Comparison of ENCODE assay signal across 14 mouse cellular contexts in genomic region chr12:86772551-86772950, GRCm38 (mm10). TPM values are rescaled to one million over a fixed set of nuclear protein-coding genes. Genes with fewer than 3 reads are reported as not detected.
A peak's percentile ranks its signal among the peaks of the same experiment; 100 is the strongest.
DNase-seq lines count a peak whose midpoint lies in the region; ATAC-seq and TF ChIP-seq lines count a peak whose summit lies in the region.
"Had no signal": no experiment of that assay in that cellular context is flagged by ENCODE, and none has a peak within 500 bp of the region (broad histone marks: within the 10 kb centered on the region; RNA-seq: fewer than 3 reads in every experiment).

No protein-coding gene starts in this region.

- DNase-seq in hindbrain, embryonic 14.5 days (ENCODE audit: low spot score): no peak
- peak; percentile 50 for DNase-seq in midbrain, embryonic 14.5 days
- no peak for DNase-seq in adipocyte (ENCODE audit: low spot score)
- no peak for DNase-seq in frontal cortex, postnatal 25 days (ENCODE audit: low spot score in 2 of 2)

- 11% methylated on average over 2 of the region's 3 CpGs for WGBS in forebrain, embryonic 12.5 days
- 21% methylated on average over 3 of the region's 3 CpGs for WGBS in hindbrain, embryonic 14.5 days
- WGBS in midbrain, embryonic 14.5 days: 23% methylated on average over 3 of the region's 3 CpGs
- 50% methylated on average over 3 of the region's 3 CpGs for WGBS in heart, embryonic 12.5 days

- no peaks in the 10 kb centered on the region for H3K27me3 ChIP-seq in ES-Bruce4 (ENCODE audit: control insufficient read depth, insufficient read depth, low read length, poor library complexity, severe bottlenecking)
- H3K27me3 ChIP-seq in forebrain, embryonic 12.5 days: no peaks in the 10 kb centered on the region; the same call in 1 of the 2 replicates
- H3K27me3 ChIP-seq in hindbrain, embryonic 14.5 days (ENCODE audit: control insufficient read depth, insufficient read depth, low read length): no peaks in the 10 kb centered on the region
- H3K27me3 ChIP-seq in midbrain, embryonic 14.5 days (ENCODE audit: control insufficient read depth, insufficient read depth, low read length): no peaks in the 10 kb centered on the region
- no peaks in the 10 kb centered on the region for H3K27me3 ChIP-seq in heart, embryonic 12.5 days (replicated peaks)
- H3K27me3 ChIP-seq: embryonic facial prominence, embryonic 13.5 days; limb, embryonic 15.5 days had no signal

- H3K4me1 ChIP-seq in ES-Bruce4 (ENCODE audit: control insufficient read depth, insufficient read depth, low read length): peaks cover 19% of the 10 kb centered on the region
- peaks cover 34% of the 10 kb centered on the region for H3K4me1 ChIP-seq in forebrain, embryonic 12.5 days
- peaks cover 12% of the 10 kb centered on the region for H3K4me1 ChIP-seq in hindbrain, embryonic 14.5 days (replicated peaks; ENCODE audit: control insufficient read depth, insufficient read depth, low read length)
- peaks cover 17% of the 10 kb centered on the region for H3K4me1 ChIP-seq in midbrain, embryonic 14.5 days (ENCODE audit: control insufficient read depth, insufficient read depth, low read length)
- H3K4me1 ChIP-seq in heart, embryonic 12.5 days (replicated peaks): peaks cover 24% of the 10 kb centered on the region

- 0 out of 2 replicates have a peak overlapping the region, but pooled peaks have one; percentile 39 for H3K27ac ChIP-seq in ES-Bruce4 (ENCODE audit: insufficient read depth, low read length)
- peak overlapping the region; percentile 54; the same call in 1 of the 2 replicates for H3K27ac ChIP-seq in forebrain, embryonic 12.5 days
- H3K27ac ChIP-seq in hindbrain, embryonic 14.5 days: 0 out of 2 replicates have a peak overlapping the region, but pooled peaks have one; percentile 51
- H3K27ac ChIP-seq in midbrain, embryonic 14.5 days (replicated peaks; ENCODE audit: low read depth, low read length): peak overlapping the region; percentile 23
- no peak overlapping the region for H3K27ac ChIP-seq in heart, embryonic 12.5 days (ENCODE audit: poor library complexity, severe bottlenecking)

- H3K36me3 ChIP-seq in ES-Bruce4 (ENCODE audit: control insufficient read depth, insufficient read depth, low read length, poor library complexity, severe bottlenecking): no peaks in the 10 kb centered on the region
- H3K36me3 ChIP-seq in forebrain, embryonic 12.5 days (replicated peaks): no peaks in the 10 kb centered on the region
- no peaks in the 10 kb centered on the region for H3K36me3 ChIP-seq in hindbrain, embryonic 14.5 days (replicated peaks; ENCODE audit: control insufficient read depth, insufficient read depth)
- no peaks in the 10 kb centered on the region for H3K36me3 ChIP-seq in midbrain, embryonic 14.5 days (ENCODE audit: control insufficient read depth, insufficient read depth, low read length)
- H3K36me3 ChIP-seq in heart, embryonic 12.5 days: no peaks in the 10 kb centered on the region
- H3K36me3 ChIP-seq: embryonic facial prominence, embryonic 13.5 days; limb, embryonic 15.5 days had no signal

- no peak for TF ChIP-seq CTCF in ES-Bruce4 (IDR thresholded peaks at IDR 0.05; ENCODE audit: low read depth, low read length)

- no peak overlapping the region for H3K4me3 ChIP-seq in ES-Bruce4 (ENCODE audit: low read depth, low read length)
- H3K4me3 ChIP-seq in forebrain, embryonic 12.5 days (replicated peaks): no peak overlapping the region
- no peak overlapping the region for H3K4me3 ChIP-seq in hindbrain, embryonic 14.5 days (replicated peaks; ENCODE audit: low read length)
- H3K4me3 ChIP-seq in midbrain, embryonic 14.5 days (replicated peaks; ENCODE audit: low read depth, low read length): no peak overlapping the region
- H3K4me3 ChIP-seq in heart, embryonic 12.5 days: no peak overlapping the region
- H3K4me3 ChIP-seq: embryonic facial prominence, embryonic 13.5 days; heart, adult 2 months; limb, embryonic 15.5 days had no signal

- no peak for TF ChIP-seq EP300 in ES-Bruce4 (IDR thresholded peaks at IDR 0.05; ENCODE audit: insufficient read depth, low read depth, low read length)

- no peak overlapping the region for H3K4me2 ChIP-seq in forebrain, embryonic 12.5 days
- no peak overlapping the region for H3K4me2 ChIP-seq in hindbrain, embryonic 14.5 days (replicated peaks)
- H3K4me2 ChIP-seq in midbrain, embryonic 14.5 days (ENCODE audit: low read length): no peak overlapping the region
- H3K4me2 ChIP-seq in heart, embryonic 12.5 days: no peak overlapping the region
- H3K4me2 ChIP-seq: limb, embryonic 15.5 days had no signal

- 0 out of 2 replicates have a peak, but pooled peaks have one; percentile 14 for ATAC-seq in forebrain, embryonic 12.5 days (ENCODE audit: low FRiP score)
- no peak for ATAC-seq in hindbrain, embryonic 14.5 days (ENCODE audit: low FRiP score)
- no peak for ATAC-seq in midbrain, embryonic 14.5 days (ENCODE audit: low FRiP score, low TSS enrichment)
- ATAC-seq in heart, embryonic 12.5 days (ENCODE audit: insufficient number of reproducible peaks, low FRiP score): no peak

- no peak for TF ChIP-seq POLR2A in ES-Bruce4 (IDR thresholded peaks at IDR 0.05; ENCODE audit: insufficient read depth, low read length)

- H3K9ac ChIP-seq in ES-Bruce4 (ENCODE audit: low read depth, poor library complexity, severe bottlenecking): no peak overlapping the region
- H3K9ac ChIP-seq in forebrain, embryonic 12.5 days: no peak overlapping the region
- no peak overlapping the region for H3K9ac ChIP-seq in hindbrain, embryonic 14.5 days
- no peak overlapping the region for H3K9ac ChIP-seq in midbrain, embryonic 14.5 days (replicated peaks; ENCODE audit: low read length)
- H3K9ac ChIP-seq in heart, embryonic 12.5 days: no peak overlapping the region
- H3K9ac ChIP-seq: embryonic facial prominence, embryonic 13.5 days; limb, embryonic 15.5 days had no signal

- no peaks in the 10 kb centered on the region for H3K9me3 ChIP-seq in ES-Bruce4 (replicated peaks; ENCODE audit: control insufficient read depth, insufficient read depth, low read length, poor library complexity, severe bottlenecking)
- no peaks in the 10 kb centered on the region for H3K9me3 ChIP-seq in forebrain, embryonic 12.5 days
- H3K9me3 ChIP-seq in hindbrain, embryonic 14.5 days (ENCODE audit: control insufficient read depth, low read length): no peaks in the 10 kb centered on the region
- no peaks in the 10 kb centered on the region for H3K9me3 ChIP-seq in midbrain, embryonic 14.5 days (ENCODE audit: control insufficient read depth, low read length)
- H3K9me3 ChIP-seq in heart, embryonic 12.5 days (replicated peaks): 0 out of 2 replicates have a peak, but pooled peaks cover 3% of the 10 kb centered on the region
- H3K9me3 ChIP-seq: embryonic facial prominence, embryonic 13.5 days; limb, embryonic 15.5 days had no signal

RNA-seq across cellular contexts. Expression of gene Lrrc74a, which starts 38.4 kb away (rescaled TPM):
- polyA plus RNA-seq in ES-Bruce4 (2011; ENCODE audit: insufficient read depth, insufficient read length, low read depth, missing spikeins): not detected in 2 replicates
- polyA plus RNA-seq in forebrain, embryonic 12.5 days (2016; fragmentation: Nextera tagmentation; extraction: Ambion mirVana): not detected in 2 replicates
- polyA plus RNA-seq in hindbrain, embryonic 14.5 days (2014; fragmentation: Nextera tagmentation; extraction: Ambion mirVana): not detected in 2 replicates
- polyA plus RNA-seq in midbrain, embryonic 14.5 days (2014; fragmentation: Nextera tagmentation; extraction: Ambion mirVana): not detected in 2 replicates
- not detected in 2 replicates for polyA plus RNA-seq in heart, embryonic 12.5 days (2016; fragmentation: Nextera tagmentation; extraction: Ambion mirVana)
- polyA plus RNA-seq: embryonic facial prominence, embryonic 13.5 days; heart, adult 2 months; heart, embryonic 16.5 days; kidney, adult 2 months; limb, embryonic 15.5 days; liver, embryonic 16.5 days; stomach, embryonic 16.5 days had no signal

RNA-seq across cellular contexts. Expression of gene Angel1, which starts 46.3 kb away (rescaled TPM):
- polyA plus RNA-seq in ES-Bruce4 (2011; ENCODE audit: insufficient read depth, insufficient read length, low read depth, missing spikeins): 12.0 and 14.4 TPM in 2 replicates
- 13.3 and 13.6 TPM in 2 replicates for polyA plus RNA-seq in forebrain, embryonic 12.5 days (2016; fragmentation: Nextera tagmentation; extraction: Ambion mirVana)
- 12.3 and 13.1 TPM in 2 replicates for polyA plus RNA-seq in hindbrain, embryonic 14.5 days (2014; fragmentation: Nextera tagmentation; extraction: Ambion mirVana)
- polyA plus RNA-seq in midbrain, embryonic 14.5 days (2014; fragmentation: Nextera tagmentation; extraction: Ambion mirVana): 11.3 and 11.5 TPM in 2 replicates
- polyA plus RNA-seq in heart, embryonic 12.5 days (2016; fragmentation: Nextera tagmentation; extraction: Ambion mirVana): 10.6 and 12.3 TPM in 2 replicates
